Mouse (Mus musculus): ENCODE results near the gene Slc23a2. TPM values are rescaled to one million over a fixed set of nuclear protein-coding genes. Genes with fewer than 3 reads are reported as not detected.
A peak's percentile ranks its signal among the peaks of the same experiment; 100 is the strongest.

Slc23a2 gene
- 1 to 10 TPM; 6.7 to 7.5 TPM for total RNA-seq (2021)
- long read RNA-seq, experiment 1, result 0 reads
- long read RNA-seq, experiment 2, partial matches to known transcripts, result 0 of 1 reads
- long read RNA-seq, experiment 2, other reads (novel, unspliced or antisense), result 1 of 1 reads

DNA sequence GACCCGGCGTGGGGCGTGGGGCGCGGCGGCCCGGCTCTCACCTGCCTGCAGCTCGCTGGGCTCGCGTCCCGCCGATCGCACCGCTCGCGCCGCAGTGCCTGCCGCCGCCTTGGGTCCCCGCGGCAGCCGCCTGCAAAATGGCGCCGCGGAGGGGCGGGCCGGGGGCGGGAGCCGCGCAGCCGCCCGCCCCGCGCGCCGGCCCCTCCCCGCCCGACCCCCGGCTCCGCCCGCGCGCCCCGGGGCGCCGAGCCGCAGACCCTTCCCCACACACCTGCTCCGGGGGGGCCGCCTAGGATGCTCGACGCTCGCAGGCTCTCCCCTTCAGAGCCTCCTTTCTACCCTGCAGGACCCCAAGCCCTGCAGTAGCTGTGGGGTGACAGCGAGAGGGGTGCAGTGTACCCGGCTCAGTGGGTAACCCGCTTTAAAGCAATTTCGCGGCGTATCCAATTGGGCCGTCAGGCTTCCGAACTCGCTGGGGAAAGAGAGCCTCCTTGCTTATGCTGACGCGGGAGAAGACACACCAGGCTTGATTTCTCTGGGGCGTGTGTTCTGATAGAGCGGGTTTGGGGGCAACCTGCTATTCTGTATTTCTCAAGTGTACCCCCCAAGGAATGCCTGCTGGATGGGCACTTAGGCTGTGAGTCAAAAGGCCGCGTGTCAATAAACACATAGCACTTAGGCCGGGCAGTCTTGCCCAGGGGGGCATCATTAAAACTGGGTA is at the start of gene Slc23a2:
Gene Slc23a2, minus strand, starts transcription at position 138 of the 721 bp plus-strand sequence.
- peak; percentile 42 for DNase-seq

- no peak for DNase-seq
These were observed 45.8 kb upstream of the Slc23a2 start for GRCm38 (mm10) chr2:132190602-132191161.

DNA sequence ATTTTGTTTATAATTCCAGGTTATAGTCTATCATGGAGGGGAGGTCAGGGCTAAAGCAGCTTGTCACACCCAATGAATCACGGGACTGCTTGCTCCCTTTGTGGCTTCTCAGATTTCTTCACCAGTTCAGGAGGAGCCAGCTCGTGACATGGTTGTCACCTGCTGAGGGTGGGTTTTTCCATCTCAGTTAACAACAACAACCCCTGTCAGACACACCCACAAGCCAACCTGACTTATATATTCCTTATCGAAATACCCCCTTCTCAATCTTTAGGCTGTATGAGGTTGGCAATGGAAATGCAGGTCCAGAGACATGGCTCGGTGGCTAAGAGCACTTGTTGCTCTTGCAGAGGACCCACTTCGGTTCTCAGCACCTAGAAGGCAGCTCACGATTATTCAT is 39.0 kb upstream of the Slc23a2 start:
- no peak for DNase-seq

- no peak for DNase-seq
These were observed 35.7 kb upstream of the Slc23a2 start for GRCm38 (mm10) chr2:132180463-132181205.

DNA sequence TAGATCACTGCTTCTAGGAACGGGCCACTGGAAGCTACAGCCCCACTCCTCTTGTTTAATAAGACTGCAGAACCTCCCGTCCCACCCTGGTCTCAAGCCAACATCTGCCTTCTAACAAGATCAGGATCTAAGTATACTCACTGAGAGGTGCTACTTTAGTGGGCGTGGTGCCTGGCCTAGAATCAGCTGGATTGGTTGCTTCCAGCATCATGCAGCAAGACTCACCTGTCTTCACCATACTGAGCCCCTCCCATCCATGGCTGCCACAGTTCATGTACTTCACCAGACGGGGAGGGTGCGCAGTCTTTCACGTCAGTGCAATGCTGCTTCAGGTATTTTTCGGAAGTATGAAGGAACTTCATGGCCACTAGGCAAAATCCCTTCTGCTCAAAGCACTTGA is 34.5 kb upstream of the Slc23a2 start:
- DNase-seq, result no peak

- DNase-seq, result no peak
These were observed 32.5 kb upstream of the Slc23a2 start for GRCm38 (mm10) chr2:132177406-132177805.

DNA sequence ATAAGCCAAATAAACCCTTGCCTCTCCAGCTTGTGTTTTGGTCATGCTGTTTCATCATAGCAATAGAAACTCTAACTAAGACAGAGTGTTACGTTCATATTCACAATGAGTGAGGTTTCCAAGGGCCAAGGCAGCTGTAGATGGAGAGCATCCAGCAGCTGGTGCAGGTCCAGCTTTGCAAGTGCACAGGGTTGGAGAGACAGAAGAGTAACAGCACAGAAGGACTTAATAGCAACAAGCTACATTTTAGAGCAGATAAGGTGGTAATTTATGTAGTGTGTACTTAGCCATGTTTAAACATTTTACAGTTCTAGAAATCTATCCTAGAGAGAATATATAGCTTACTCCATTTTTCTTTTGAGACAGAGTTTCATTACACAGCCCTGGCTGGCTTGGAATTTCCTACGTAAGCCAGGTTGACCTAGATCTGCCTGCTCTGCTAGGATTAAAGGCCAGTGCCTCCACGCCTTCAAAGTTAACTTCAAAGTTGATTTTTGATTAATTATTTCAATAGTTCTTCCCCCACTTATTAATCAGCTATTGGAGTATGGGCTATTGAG is 31.5 kb upstream of the Slc23a2 start:
- peak; percentile 47 for DNase-seq

DNA sequence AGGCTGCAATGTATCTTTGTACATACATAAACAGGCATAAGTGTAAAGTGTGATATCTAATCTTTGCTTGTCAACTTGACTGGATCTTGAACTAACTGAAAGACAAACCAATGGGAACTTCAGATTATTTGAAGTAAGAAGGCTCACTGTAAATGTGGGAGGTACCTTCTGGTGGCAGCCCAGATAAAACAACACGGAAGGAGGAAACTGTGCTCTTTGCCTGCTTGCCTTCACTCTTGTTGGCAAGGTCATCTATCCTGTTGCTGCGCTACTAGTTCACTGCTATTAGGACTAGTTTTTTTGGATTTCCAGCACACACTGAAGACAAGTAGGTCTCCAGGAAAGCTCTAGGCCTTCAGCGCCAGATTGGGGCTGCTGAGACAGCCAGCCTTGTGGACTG is 29.1 kb upstream of the Slc23a2 start:
- no peak for DNase-seq

DNA sequence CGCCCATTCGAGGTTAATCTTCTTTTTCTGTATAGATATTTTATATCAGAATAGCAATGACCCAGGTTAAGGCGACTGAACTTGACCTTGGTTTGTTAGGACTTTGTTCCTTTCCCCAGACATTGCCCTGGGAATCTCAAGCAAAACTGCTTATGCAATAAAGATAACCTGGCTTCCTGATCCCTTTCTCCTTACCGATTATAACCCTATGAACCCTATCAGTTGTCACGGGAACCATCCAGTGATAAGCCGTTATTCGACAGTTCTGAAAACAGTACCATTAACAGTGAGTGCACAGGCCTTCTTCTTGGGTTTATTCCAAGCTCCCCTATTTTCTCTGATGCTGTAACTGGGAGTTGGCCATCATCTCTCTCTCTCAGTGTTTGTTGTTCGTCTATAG is 27.0 kb upstream of the Slc23a2 start:
- DNase-seq, result no peak

DNA sequence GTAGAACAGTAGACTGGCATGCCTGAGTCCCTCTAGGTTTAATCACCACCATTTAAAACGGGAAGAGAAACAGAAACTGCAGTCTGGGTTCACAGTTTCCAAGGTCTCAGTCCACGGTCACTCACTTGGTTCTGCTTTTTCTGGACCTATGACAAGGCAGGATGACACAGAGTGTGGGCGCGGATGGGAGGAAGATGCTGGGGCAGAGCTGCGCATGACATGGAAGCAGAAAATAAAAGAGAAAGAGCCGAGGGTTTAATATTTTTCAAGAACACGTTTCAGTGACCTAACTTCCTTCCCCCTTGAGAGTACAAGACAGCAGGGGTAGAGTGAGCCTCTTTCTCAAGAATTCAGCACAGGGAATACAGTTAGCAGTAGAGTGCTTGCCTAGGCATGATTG is 24.2 kb upstream of the Slc23a2 start:
- DNase-seq, result no peak

- no peak for DNase-seq
These were observed 18.7 kb upstream of the Slc23a2 start for GRCm38 (mm10) chr2:132163626-132164025.

DNA sequence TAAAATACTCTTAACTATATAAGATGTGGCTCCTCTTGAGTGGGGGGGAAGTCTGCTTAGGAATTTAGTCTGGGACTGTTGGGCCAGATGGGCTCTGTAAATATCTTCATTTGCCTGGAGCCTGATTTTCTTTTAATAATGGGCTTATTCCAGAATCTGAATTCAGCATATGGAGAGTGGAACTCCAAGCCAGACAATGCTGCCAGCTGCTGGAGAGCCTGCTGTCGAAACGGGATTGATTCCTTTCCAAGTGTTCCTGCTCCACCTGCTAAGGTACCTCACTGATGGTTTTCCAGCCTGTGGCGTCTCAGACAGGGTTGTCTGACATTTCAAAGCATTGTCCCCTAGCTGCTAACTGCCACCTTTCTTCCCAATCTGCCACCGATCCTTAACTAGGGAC is 12.6 kb upstream of the Slc23a2 start:
- DNase-seq, result no peak

DNA sequence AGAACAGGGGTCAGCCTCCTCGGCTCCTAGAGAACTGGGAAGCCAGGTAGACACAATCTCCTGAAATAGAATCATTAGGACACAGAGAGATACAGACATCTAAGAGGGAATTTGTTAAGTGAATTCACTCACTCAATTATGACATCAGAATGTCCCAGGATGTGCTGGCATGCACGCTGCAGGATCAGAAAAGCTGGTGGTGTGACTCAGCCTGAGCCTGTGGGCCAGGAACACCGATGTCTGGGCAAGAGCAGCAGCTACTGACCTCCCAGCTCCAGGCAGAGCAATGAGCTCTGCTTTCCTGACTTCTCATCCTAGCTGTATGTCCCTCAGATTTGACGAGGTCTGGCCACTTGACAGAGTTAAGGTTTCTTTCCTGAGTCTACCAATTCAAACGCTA is 7.8 kb upstream of the Slc23a2 start:
- DNase-seq, result no peak

GRCm38 (mm10) chr2:132151592-132151991 is 6.7 kb upstream of the Slc23a2 start:
- DNase-seq, result peak; percentile 35

GRCm38 (mm10) chr2:132150926-132151325 is 6.0 kb upstream of the Slc23a2 start:
- no peak for DNase-seq

DNA sequence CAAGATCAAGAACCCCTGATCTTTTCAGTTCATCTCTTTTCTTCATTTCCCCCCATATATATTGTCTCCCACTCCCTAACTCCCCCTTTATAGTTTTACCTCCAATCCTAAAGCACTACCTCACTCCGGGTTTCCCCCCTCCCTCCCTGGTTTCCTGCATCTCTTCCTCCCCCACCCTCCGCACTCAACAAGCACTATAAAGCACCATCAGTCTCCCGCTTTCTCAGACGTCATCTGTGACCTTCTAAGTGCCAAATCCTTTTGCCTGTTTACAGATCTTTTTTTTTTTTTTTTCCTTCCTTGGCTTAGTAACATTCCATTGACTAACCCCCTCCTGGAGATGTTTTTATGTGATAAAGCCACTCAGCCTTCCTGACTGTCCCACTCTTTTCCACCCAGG is 1.6 kb upstream of the Slc23a2 start:
- DNase-seq, result no peak

- DNase-seq, result peak; percentile 22
These were observed 673 bp downstream of the Slc23a2 start for GRCm38 (mm10) chr2:132143943-132144927.

DNA sequence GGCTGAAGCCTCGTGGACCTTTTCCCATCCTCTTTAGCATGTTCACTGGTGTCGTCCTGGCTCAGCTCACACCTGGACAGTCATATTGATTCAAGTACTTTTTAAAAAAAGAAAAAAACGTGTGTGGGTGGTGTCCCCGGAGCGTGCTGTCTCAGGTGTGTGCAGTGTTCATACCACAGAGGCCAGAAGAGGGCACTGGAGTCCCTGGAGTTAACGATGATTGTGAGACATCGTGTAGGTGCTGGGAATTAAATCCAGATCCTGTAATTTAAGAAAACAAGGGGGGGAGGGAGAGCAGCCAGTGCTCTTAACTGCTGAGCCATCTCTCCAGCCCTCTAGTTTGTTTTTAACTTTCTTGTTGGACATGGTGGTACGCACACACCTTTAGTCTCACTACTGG is 2.3 kb downstream of the Slc23a2 start:
- DNase-seq, result no peak

DNA sequence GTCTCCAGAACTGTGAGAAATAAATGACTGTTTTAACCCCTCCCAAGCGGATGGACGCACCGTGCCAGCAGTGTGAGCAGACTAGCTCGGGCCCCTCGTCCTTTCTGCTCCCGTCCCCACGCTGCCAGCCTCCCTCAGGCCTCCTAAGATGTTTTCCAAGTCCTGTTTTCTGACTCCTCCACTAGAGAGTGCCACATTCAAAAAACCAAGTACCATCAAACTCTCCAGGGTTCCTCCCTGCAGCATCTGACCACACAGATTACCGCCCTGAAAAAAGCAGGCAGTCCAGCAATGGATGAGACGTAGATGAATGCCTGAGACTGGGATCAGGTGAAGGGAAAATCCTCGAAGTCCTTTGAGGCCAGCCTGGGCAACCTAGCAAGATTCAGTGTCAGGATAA is 4.4 kb downstream of the Slc23a2 start:
- DNase-seq, result no peak

GRCm38 (mm10) chr2:132139099-132139498 is 5.8 kb downstream of the Slc23a2 start:
- DNase-seq, result no peak

DNA sequence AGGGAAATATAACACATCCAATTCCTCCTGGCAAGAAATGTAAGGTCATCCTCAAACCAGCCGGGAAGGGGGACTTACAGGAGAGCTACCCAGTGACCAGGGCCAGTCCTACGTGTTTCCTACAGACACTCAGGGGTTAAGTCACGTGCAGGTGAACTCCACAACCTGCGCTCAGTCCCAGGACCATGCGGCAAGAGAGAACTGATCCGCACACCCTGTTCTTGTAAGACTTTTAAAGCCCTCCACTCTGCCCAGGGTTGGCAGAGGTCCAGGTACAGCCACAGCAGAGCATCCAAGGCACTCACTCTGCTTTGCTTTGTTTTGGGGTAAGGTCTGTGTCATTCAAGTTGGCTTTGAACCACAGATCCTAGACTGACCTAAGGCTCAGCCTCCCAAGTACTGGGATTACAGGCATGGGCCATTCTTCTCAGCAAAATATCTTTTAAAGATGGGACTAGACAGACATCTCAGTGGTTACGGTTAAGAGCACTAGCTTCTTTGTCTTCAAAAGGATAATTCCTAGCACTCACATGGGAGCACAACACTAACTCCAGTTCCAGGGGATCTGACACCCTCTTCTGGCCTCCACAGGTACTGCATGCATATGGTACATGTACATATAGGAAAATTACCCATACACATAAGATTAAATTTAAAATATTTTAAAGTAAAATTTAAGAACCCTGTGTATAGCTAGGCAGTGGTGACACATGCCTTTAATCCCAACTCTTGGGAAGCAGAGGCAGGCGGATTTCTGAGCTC is 8.9 kb downstream of the Slc23a2 start:
- DNase-seq, result no peak

All from gastrocnemius, postnatal 25 days (tissue).